Mouse (Mus musculus) spleen, postnatal 36 days (tissue): ENCODE results near the gene Slc34a1.

Experiments used
- DNase-seq, 2 experiments: peaks; one replicate each; pipeline ENCODE4 v3.0.0; 2022; ENCODE audit warnings: low spot score in 2 of 2, mixed read lengths in 1 of 2

Gene Slc34a1

GRCm38 (mm10) chr13:55404853-55405782, 7.1 kb downstream of the Slc34a1 start:
- peak; percentile 79 to 83 for DNase-seq

- DNase-seq: peak in 1 of 2 experiments; percentile 56
These were observed 7.9 kb downstream of the Slc34a1 start for GRCm38 (mm10) chr13:55405783-55406390.

GRCm38 (mm10) chr13:55407341-55407740, 9.4 kb downstream of the Slc34a1 start:
- DNase-seq: no peak

- no peak for DNase-seq
These were observed 10.6 kb downstream of the Slc34a1 start for GRCm38 (mm10) chr13:55408546-55409120.

- peak; percentile 44 to 46 for DNase-seq
These were observed 13.8 kb downstream of the Slc34a1 start for GRCm38 (mm10) chr13:55411826-55412225.

GRCm38 (mm10) chr13:55412643-55413307, 14.8 kb downstream of the Slc34a1 start:
- DNase-seq: no peak

GRCm38 (mm10) chr13:55413333-55413732, 15.3 kb downstream of the Slc34a1 start:
- DNase-seq: no peak

GRCm38 (mm10) chr13:55414743-55415380, 16.9 kb downstream of the Slc34a1 start, which contains the start of gene Pfn3:
Gene Pfn3, minus strand, starts transcription at chr13:55415232.
- no peak for DNase-seq

- DNase-seq: peak; percentile 85 to 90
These were observed 20.0 kb downstream of the Slc34a1 start for GRCm38 (mm10) chr13:55418004-55418403.

GRCm38 (mm10) chr13:55419142-55419541, 21.2 kb downstream of the Slc34a1 start:
- DNase-seq: no peak

GRCm38 (mm10) chr13:55420018-55420932, 22.3 kb downstream of the Slc34a1 start:
- no peak for DNase-seq

- peak; percentile 78 to 79 for DNase-seq
These were observed 23.2 kb downstream of the Slc34a1 start for GRCm38 (mm10) chr13:55420933-55421800.

- DNase-seq: no peak
These were observed 28.6 kb downstream of the Slc34a1 start, which contains the start of gene F12 for GRCm38 (mm10) chr13:55426613-55427012. Gene F12, minus strand, starts transcription at chr13:55426793.

GRCm38 (mm10) chr13:55429226-55429888, 31.4 kb downstream of the Slc34a1 start:
- peak; percentile 83 to 88 for DNase-seq

GRCm38 (mm10) chr13:55430566-55430965, 32.6 kb downstream of the Slc34a1 start:
- no peak for DNase-seq

GRCm38 (mm10) chr13:55431889-55432685, 34.1 kb downstream of the Slc34a1 start:
- DNase-seq: peak; percentile 85

GRCm38 (mm10) chr13:55437111-55437629, 39.2 kb downstream of the Slc34a1 start:
- DNase-seq: peak; percentile 74 to 81
